Mouse (Mus musculus) kidney, adult 8-10 months (tissue): Measurements from ENCODE around the gene Cercam.
A peak's percentile ranks its signal among the peaks of the same experiment; 100 is the strongest.

Source experiments
- DNase-seq, 2 experiments: peaks; one replicate each; pipeline ENCODE4 v3.0.0; 2022

Gene Cercam

DNA sequence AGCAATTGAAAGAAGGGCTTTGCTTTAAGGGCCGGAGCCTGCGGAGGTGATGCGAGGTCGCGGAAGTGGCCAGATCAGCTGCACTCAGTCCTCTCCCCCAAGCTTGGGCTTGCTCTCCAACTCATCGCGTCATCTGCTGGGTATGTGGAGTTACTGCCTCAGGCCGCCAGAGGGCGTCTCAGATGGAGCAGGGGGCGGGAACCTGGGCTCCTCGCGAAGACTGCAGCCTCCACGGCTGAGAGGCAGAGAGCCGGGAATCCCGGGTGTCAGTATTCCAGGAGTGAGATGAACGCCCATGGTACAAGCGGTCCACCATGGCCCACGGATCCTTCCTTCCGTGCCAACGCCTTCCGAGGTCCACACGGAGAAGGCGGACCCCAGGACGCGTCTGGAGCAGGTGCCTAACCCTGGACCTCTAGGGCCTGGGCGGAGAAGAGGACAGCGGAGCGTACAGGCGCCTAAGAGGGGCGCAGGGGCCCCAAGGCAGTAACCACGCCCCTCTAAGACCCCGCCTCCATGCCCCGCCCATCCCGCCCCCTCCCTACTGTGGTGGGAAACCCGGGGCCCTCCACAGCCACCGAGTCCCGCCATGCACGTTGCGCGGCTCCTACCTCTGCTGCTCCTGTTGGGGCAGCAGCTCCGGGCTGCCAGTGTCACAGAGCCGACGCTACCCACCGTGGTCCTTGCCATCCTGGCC lies at the start of gene Cercam:
Gene Cercam, plus strand, starts transcription at position 216 of the 697 bp plus-strand sequence.
- peak; percentile 59 to 69 for DNase-seq

DNA sequence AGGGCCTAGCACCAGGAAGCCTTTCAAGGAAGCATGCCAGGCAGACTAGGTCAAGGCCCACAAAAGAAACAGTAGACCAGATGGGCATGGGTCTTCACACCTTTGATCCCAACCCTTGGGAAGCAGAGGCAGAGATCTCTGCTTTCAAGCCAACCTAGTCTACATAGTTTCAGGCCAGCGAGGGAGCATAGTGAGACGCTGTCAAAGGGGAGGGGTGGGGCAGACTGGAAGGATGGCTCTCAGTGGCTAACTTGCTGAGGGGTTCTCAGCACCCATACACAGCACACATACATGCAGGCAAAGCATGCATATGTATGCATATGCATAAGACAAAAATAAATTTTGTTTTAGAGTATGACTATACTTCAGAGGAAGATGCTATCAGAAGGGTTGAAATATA lies 49.6 kb upstream of the Cercam start:
- DNase-seq = no peak

DNA sequence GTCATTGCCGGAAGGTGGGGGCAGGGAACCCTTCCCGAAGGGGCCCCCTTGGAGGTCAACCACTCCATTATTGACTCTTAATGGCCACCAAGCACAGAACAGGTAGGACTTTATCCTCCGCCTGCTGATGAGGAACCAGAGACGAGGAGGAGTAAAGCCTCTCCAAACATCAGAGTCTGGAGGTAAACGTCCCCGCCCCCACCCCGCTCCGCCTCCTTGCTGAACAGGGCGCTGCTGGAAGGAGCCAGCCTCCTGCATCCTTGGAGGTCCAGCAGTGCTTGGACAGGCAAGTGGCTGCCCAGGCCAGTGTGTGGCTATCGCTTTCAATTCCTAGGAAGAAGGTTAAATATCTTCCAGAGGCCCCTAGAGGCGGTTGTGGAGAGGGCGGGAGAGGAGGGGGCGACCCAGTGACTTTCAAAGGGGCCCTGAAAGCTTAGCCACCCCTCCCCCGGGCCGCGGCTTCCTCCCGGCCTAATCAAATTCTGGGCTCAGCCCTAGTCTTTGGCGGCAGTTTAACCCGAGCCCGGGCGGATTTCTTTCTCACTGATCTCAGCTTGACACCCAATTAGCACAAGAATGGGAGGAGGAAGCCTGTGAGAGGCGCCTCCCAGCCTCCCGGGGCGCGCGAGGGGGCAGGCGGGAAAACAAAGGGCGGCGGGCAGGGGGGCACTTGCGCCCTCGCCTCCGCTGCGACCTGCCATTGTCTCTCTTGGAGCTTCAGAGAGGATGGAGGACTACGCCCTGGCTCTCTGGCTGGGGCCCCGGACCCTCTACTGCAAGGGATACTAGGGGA lies 48.7 kb upstream of the Cercam start, which contains the start of gene Urm1:
Gene Urm1, plus strand, starts transcription at position 51 of the 793 bp plus-strand sequence.
- peak; percentile 41 to 47 for DNase-seq

- DNase-seq = no peak
Observed at GRCm38 (mm10) chr2:29826318-29826925, 42.5 kb upstream of the Cercam start.

DNA sequence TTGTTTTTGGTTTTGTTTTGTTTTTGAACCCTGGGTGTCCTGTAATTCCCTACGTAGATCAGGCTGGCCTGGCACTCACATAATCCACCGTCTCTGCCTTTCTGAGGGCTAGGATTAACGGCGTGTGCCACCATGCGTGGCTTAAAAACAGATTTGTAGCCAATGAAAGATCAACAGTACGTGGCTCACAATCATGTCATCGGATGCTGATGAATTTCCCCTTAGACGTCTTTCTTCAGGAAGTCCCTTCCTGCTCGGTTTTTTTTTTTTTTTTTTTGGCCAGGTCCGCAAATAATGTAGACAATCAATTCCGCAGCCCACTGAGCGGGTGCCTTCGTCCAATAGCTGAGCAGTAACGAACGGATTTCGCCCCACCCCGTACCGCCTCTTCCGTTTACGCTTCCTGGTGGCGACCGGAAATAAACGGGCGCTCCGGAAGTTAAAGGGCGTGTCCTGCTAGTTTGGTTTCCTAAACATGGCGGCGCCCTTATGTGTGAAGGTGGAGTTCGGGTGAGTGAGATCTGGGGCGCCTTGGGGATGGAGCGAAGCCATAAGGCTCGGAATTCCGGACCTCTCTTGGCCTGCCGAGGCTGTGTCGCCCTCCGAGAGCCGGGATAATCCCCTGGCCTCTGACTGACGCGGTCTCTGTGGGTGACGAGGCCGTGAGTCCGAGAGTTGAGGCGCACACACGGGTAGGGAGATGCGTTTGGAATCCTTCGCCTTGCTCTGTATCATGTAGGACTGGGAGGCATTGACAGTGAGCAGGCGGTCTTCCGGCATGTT lies 41.8 kb upstream of the Cercam start:
- DNase-seq = peak; percentile 97 to 98

DNA sequence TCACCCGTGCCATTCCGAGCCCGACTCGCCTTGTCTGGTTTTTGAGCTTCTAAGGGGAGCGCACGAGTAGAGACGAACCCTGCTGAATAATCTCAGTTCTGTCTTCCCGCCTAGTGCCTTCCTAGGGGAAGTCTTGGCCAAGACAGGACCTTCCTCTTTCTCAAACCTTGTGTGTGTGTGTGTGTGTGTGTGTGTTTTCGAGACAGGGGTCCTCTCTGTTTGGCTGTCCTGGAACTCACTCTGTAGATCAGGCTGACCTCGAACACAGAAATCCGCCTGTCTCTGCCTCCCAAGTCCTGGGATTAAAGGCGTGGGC lies 41.3 kb upstream of the Cercam start:
- no peak for DNase-seq

DNA sequence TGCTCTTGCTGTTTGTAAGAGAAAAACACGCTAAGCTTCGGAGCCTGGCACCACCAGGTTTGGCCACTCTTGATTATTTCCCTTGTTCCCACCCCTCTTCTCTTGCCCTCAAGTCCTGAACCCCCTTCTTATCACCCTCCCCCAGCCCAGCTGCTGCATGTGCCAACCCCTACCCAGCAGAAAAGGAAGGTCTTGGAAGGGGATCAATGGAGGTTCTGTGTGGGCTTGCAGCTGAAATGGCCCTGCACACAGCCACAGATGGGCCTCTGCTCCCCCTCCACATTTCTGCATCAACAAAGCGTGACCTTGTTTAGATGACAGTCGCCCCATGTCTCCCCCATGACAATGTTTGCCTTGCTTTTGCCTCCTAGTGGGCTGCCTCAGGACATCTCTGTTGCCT lies 37.9 kb upstream of the Cercam start:
- no peak for DNase-seq

- DNase-seq = no peak
Observed at GRCm38 (mm10) chr2:29833796-29834195, 35.2 kb upstream of the Cercam start.

DNA sequence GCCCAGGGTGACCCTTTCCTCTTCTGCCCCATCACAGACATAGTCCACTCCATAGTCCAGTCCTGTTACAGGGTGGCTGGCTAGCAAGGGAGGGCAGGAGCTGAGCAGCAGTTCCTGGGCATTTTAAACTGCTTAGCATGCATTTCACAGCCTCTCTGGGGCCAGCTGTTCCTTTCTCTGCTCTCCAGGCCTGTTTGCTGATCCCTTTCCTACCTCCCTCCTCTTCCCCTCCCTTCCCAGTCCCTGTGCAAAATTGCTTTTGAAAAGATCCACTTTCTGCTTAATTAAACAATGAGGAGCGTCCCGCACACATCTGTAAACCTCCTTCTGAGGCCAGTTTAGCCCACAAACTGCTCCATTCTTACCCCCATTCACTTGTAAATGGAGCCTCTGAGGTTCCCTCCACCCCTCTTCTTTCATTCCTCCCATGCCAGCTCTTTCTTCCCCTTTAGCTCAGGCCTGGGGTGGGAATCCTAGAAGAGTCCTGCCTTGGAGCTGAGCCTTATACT lies 33.5 kb upstream of the Cercam start:
- peak; percentile 26 to 61 for DNase-seq

GRCm38 (mm10) chr2:29839460-29839859 lies 29.5 kb upstream of the Cercam start:
- no peak for DNase-seq

DNA sequence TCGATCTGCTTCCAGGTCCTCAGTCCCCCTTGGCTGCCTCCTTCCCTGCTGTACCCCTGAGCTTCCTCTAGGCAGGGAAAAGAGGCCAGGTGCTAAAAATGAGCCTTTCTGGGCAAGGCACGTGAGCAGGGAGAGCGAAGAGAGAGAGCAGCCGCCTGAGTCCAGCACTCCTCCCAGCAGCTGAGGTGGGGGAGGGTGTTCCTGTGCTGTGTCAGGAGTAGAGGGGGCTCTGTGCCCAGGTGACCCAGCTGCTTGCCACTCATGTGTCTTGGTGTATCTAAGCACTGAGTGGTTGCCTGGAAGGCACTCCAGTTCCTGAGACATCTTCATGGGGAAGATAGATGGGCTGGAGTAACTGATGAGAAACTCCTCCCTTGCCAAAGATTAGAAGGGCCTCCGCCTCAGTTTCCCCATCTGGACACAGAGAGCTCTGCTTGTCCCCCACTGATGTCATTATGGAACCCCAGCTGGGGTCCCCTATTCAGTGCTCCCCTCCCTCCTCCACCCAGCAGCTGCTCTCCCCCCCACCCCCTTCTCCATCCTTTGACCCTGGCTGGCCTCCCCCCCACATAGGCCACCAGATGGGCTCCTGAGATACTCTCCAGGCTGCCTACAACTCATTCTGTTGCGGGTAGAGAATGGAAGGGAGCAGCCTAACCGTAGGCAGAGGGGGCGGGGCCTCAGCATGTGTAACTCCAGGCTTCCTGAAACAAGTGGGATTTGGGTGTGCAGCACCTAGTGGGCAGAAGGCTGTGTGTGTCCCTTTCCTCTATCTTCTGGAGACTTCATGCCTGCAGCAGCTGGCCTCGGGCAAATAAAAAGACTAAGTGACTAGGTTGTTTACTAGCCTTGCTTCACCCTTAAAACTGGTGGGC lies 25.5 kb upstream of the Cercam start:
- no peak for DNase-seq

DNA sequence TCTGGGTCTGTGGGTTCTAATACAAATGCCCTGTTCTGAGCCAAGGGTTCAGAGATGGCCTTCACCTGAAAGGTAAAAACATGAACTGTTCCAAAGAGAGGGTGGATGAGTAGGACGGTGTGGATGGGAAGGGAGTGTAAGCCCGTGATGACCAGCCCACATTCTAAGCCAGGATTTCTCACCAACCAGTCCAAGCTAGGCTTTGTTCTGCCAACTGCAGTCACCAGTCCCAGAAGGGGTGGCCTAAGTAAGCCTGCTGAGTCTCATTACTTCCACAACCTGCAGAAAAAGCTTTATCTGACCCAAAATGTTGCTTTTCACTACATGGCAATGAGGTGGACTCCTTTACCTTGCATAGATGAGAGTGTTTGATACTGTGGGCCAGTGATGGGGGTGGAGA lies 24.8 kb upstream of the Cercam start:
- DNase-seq = no peak

- no peak for DNase-seq
Observed at GRCm38 (mm10) chr2:29844661-29845060, 24.3 kb upstream of the Cercam start.

DNA sequence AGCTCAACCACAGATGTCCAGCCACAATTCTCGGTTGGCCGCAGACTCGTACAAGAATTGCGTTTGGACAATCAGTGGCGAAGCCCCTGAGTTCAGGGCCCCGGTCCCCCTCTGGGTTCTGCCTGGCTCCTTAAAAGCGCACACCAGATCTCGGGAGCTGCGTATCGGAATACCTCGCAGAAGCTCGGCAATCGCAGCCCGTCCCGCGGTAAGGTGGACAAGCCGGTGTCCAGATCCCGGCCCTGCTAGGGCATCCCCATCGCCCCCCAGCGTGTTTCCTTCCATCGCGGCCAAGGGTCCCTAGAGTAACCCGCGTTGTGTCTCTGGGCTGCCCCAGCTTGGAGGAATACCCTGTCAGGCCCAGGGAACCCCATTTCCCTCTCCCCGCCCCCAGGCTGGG lies 23.3 kb upstream of the Cercam start:
- no peak for DNase-seq

DNA sequence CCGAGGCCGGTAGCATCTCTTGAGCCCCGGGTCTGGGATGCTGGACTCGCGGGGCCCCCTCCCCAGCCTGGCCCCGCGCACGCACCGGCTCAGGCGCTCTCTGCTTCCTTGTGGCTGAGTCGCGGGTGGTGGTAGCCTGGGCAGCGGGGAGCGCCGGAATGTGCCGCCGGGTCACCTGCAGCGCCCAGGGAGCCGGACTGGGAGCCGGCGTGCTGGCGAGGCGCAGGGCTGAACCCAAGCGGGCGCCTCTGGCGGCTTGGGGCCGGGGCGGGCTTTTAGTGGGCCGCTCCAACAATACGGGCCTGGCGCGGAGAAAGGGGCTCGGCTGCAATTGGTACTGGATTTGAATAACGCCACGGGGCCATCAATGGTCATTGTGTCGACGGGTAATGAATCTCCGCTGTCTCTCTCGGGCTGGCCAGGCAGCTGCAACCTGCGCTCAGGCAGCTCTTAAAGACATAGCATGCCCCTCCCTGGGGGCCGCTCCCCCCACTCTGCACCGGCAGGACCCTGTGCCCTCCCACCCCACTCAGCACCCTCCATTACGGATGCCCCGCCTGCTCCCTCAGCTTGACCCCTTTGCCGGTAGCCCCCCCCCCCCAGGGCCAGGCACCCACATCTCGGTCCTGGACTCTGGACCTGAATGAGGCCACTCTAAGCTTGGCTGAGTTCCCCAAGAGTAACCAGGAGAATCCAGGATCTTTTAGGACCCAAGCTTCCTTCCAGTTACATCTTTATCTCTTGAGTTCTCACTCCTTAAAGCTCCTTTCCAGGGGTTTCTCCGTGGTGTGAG lies 22.7 kb upstream of the Cercam start:
- no peak for DNase-seq

DNA sequence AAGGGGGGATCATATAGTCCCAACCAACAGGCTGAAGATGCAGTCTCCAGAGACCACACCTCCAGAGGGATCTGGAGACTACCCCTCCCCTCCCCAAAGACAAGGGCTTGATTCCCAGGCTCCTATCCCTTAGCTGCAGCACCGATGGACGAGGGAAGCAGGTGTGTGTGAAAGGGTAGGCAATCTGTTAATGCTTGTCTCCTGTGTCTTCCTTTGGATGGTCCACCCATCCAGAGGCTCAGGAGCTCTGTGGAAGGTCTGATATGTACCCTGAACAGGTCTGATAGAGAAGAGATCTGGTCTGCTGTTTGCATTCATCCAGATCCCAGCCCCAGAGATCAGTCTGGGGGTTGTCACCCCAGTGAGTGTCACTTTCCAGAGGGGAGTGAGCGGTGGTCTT lies 22.1 kb upstream of the Cercam start:
- DNase-seq = no peak

- no peak for DNase-seq
Observed at GRCm38 (mm10) chr2:29849041-29849440, 19.9 kb upstream of the Cercam start.

GRCm38 (mm10) chr2:29849841-29850480 lies 19.0 kb upstream of the Cercam start:
- DNase-seq = no peak

DNA sequence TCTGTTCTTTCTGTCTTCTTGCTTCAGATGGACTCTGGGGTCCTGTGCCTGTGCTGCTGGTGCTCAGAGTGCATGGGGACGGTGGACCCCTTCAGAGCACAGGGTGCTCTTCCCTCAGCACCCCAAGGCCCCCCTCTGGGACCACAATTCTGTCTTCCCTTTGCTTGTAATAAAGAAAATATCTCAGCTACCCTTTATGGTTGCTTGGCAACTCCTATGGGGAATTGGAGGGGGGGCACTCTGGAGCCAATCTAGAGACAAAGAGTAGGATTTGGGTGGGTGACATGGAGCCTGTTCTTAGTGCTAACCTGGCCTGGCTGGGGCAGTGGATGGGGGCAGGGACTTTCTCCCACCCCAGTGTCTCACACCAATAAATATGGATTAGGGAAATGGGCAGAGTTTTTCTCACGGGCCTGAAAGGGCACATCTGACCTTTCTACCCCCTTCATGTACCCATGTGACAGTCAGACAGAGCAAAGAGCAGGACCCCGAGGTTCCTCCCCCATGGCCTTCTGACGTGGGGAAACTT lies 15.9 kb upstream of the Cercam start:
- no peak for DNase-seq

- DNase-seq = no peak
Observed at GRCm38 (mm10) chr2:29853736-29854135, 15.2 kb upstream of the Cercam start.
